In the genomic region with DNA sequence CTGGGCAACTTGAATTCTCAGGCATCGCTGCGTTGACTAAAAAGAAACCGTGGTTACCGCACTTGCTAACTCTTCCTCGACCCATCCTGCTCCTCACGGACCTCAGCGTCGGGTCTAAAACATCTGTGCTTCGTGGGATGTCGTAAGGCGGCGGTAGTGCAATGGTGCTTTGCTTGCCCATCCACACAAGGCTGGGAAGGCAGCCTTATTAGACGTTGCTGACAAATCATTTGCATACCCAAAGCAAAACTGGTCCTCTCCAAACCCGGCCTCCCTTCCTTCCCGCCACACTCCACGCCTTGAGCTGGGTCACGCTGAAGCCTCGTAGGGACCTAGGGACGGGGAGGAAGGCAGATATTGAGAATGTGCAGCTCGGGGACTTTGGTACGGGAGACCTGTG, we compare ENCODE assay signal across 8 mouse cellular contexts. TPM values are rescaled to one million over a fixed set of nuclear protein-coding genes. Genes with fewer than 3 reads are reported as not detected.
DNase-seq lines count a peak whose midpoint lies in the region; ATAC-seq lines count a peak whose summit lies in the region.

No protein-coding gene starts in this region.

- peak overlapping the region; percentile 79 for H3K4me3 ChIP-seq in kidney, embryonic 16.5 days (ENCODE audit: low read length)
- peak overlapping the region; percentile 74 for H3K4me3 ChIP-seq in forebrain, embryonic 11.5 days (ENCODE audit: low read depth, low read length)
- peak overlapping the region; percentile 78 for H3K4me3 ChIP-seq in limb, embryonic 11.5 days (ENCODE audit: low read depth, low read length)
- H3K4me3 ChIP-seq in midbrain, embryonic 15.5 days = peak overlapping the region; percentile 83

- no peaks in the 10 kb centered on the region for H3K27me3 ChIP-seq in kidney, embryonic 16.5 days (ENCODE audit: insufficient read depth, low read length)
- H3K27me3 ChIP-seq in forebrain, embryonic 11.5 days (ENCODE audit: control insufficient read depth, insufficient read depth, low read length) = no peaks in the 10 kb centered on the region
- no peaks in the 10 kb centered on the region for H3K27me3 ChIP-seq in limb, embryonic 11.5 days (ENCODE audit: control insufficient read depth, insufficient read depth, low read length)
- no peaks in the 10 kb centered on the region for H3K27me3 ChIP-seq in midbrain, embryonic 15.5 days (replicated peaks)

- peak overlapping the region; percentile 80 for H3K4me2 ChIP-seq in kidney, embryonic 16.5 days (replicated peaks; ENCODE audit: low read depth, low read length)
- H3K4me2 ChIP-seq in forebrain, embryonic 11.5 days (ENCODE audit: low read depth, low read length, severe bottlenecking) = peak overlapping the region; percentile 57
- peak overlapping the region; percentile 92 for H3K4me2 ChIP-seq in limb, embryonic 11.5 days (ENCODE audit: low read depth, severe bottlenecking)
- peak overlapping the region; percentile 92 for H3K4me2 ChIP-seq in midbrain, embryonic 15.5 days

- no peaks in the 10 kb centered on the region for H3K9me3 ChIP-seq in kidney, embryonic 16.5 days (ENCODE audit: low read length)
- H3K9me3 ChIP-seq in forebrain, embryonic 11.5 days (ENCODE audit: control insufficient read depth, low read length) = no peaks in the 10 kb centered on the region
- no peaks in the 10 kb centered on the region for H3K9me3 ChIP-seq in limb, embryonic 11.5 days (ENCODE audit: control insufficient read depth, low read length)
- H3K9me3 ChIP-seq in midbrain, embryonic 15.5 days = no peaks in the 10 kb centered on the region

- H3K9ac ChIP-seq in kidney, embryonic 16.5 days (replicated peaks; ENCODE audit: low read length) = peak overlapping the region; percentile 59
- peak overlapping the region; percentile 31 for H3K9ac ChIP-seq in forebrain, embryonic 11.5 days (ENCODE audit: low read length)
- H3K9ac ChIP-seq in limb, embryonic 11.5 days (ENCODE audit: low read length) = peak overlapping the region; percentile 52
- H3K9ac ChIP-seq in midbrain, embryonic 15.5 days = peak overlapping the region; percentile 78

- peaks cover 17% of the 10 kb centered on the region for H3K4me1 ChIP-seq in kidney, embryonic 16.5 days (ENCODE audit: insufficient read depth, low read length)
- peaks cover 11% of the 10 kb centered on the region; the same call in 1 of the 2 replicates for H3K4me1 ChIP-seq in forebrain, embryonic 11.5 days (replicated peaks; ENCODE audit: control insufficient read depth, insufficient read depth, low read length)
- peaks cover 9% of the 10 kb centered on the region for H3K4me1 ChIP-seq in limb, embryonic 11.5 days (ENCODE audit: control insufficient read depth, insufficient read depth, low read length)
- H3K4me1 ChIP-seq in midbrain, embryonic 15.5 days = peaks cover 26% of the 10 kb centered on the region

- no peak for DNase-seq in kidney, adult 11 months
- DNase-seq in R1 (ENCODE audit: low read depth, low spot score) = peak; percentile 64
- peak; percentile 75 for DNase-seq in forebrain, embryonic 11.5 days (ENCODE audit: low spot score)
- DNase-seq in limb, embryonic 11.5 days (ENCODE audit: low spot score) = no peak
- no peak for DNase-seq in layer of hippocampus, adult 11-12 months (ENCODE audit: low spot score)
- DNase-seq in thymus, postnatal 36 days = no peak

- peaks cover 5% of the 10 kb centered on the region for H3K36me3 ChIP-seq in kidney, embryonic 16.5 days (ENCODE audit: insufficient read depth, low read length)
- H3K36me3 ChIP-seq in forebrain, embryonic 11.5 days (ENCODE audit: control insufficient read depth, insufficient read depth, low read length) = no peaks in the 10 kb centered on the region
- H3K36me3 ChIP-seq in limb, embryonic 11.5 days (ENCODE audit: control insufficient read depth, insufficient read depth, low read length) = 0 out of 2 replicates have a peak, but pooled peaks cover under 1% of the 10 kb centered on the region
- no peaks in the 10 kb centered on the region for H3K36me3 ChIP-seq in midbrain, embryonic 15.5 days (replicated peaks)

- peak; percentile 63 for ATAC-seq in kidney, embryonic 16.5 days (ENCODE audit: low FRiP score, low TSS enrichment)
- peak; percentile 59 for ATAC-seq in forebrain, embryonic 11.5 days (replicated peaks; ENCODE audit: low FRiP score)
- peak; percentile 45 for ATAC-seq in limb, embryonic 11.5 days (ENCODE audit: insufficient number of reproducible peaks, low FRiP score, low TSS enrichment, low read depth)
- ATAC-seq in midbrain, embryonic 15.5 days (replicated peaks) = peak; percentile 78

- H3K27ac ChIP-seq in kidney, embryonic 16.5 days (ENCODE audit: low read length) = peak overlapping the region; percentile 76
- peak overlapping the region; percentile 13 for H3K27ac ChIP-seq in forebrain, embryonic 11.5 days (ENCODE audit: low read depth, low read length)
- no peak overlapping the region for H3K27ac ChIP-seq in limb, embryonic 11.5 days (replicated peaks; ENCODE audit: low read depth, low read length)
- H3K27ac ChIP-seq in midbrain, embryonic 15.5 days = peak overlapping the region; percentile 91

- under 1% methylated on average over 21 of the region's 21 CpGs for WGBS in kidney, embryonic 16.5 days
- WGBS in forebrain, embryonic 11.5 days = under 1% methylated on average over 21 of the region's 21 CpGs
- WGBS in limb, embryonic 11.5 days = 0% methylated on average over 21 of the region's 21 CpGs
- WGBS in midbrain, embryonic 15.5 days = under 1% methylated on average over 21 of the region's 21 CpGs

RNA-seq across cellular contexts. Expression of a gene that starts 0.6 kb away (rescaled TPM):
- polyA plus RNA-seq in kidney, embryonic 16.5 days (2015; fragmentation: Nextera tagmentation; extraction: Ambion mirVana) = 12.6 and 15.8 TPM in 2 replicates
- 19.7 and 21.7 TPM in 2 replicates for polyA plus RNA-seq in forebrain, embryonic 11.5 days (2014; fragmentation: Nextera tagmentation; extraction: Ambion mirVana)
- 22.6 and 26.3 TPM in 2 replicates for polyA plus RNA-seq in limb, embryonic 11.5 days (2014; fragmentation: Nextera tagmentation; extraction: Ambion mirVana)
- 6.1 and 7.3 TPM in 2 replicates for polyA plus RNA-seq in midbrain, embryonic 15.5 days (2015; fragmentation: Nextera tagmentation; extraction: Ambion mirVana)

Comparison
In these comparisons a context has a peak if more than half of its experiments do, and no peak if none do; other contexts are left out.
1. DNase-seq: peak in R1 (single experiment) and forebrain, embryonic 11.5 days (single experiment); none in kidney, adult 11 months (single experiment), limb, embryonic 11.5 days (single experiment), layer of hippocampus, adult 11-12 months (single experiment) and thymus, postnatal 36 days (0 of 2).
2. Peak in every context shown above with its lines, with median percentiles within 50 percentile points of each other: ATAC-seq, H3K4me2 ChIP-seq, H3K4me3 ChIP-seq and H3K9ac ChIP-seq.